Mouse (Mus musculus): Measurements from ENCODE around the gene Tmppe.
"Not testable (repeated sequence)": the region's sequence is repeated elsewhere in the genome, so short reads cannot be mapped to it uniquely, and the experiment has no call there.

Tmppe gene

GRCm38 (mm10) chr9:114400949-114401684 lies at the start of gene Tmppe, which contains the start of gene Glb1:
Tmppe (plus strand) TSS chr9:114401105.
Glb1 (plus strand) TSS chr9:114401076.
- DNase-seq (ENCODE audit: low spot score), result peak; percentile 93

GRCm38 (mm10) chr9:114367783-114368470 lies 33.0 kb upstream of the Tmppe start:
- peak; percentile 73 for DNase-seq (ENCODE audit: low spot score)

DNA sequence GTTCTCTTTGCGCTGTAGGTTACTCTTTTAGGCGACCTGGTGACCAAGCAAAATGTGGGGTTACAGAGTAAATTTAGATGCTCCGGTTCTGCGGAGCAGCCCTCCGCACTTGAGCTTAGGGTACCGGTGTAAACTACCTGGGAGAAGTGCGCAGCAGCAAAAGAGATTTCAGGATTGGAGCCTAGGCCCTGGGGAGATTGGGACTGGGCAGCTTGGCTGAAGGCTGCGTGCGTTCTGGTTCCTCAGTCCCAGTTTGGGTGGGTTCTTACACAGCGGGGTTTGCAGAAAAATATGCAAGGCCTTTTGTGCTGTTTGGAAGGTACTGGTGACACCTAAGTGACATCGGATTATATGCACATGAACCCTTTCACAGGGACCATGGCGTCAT lies 32.4 kb upstream of the Tmppe start:
- peak; percentile 12 for DNase-seq (ENCODE audit: low spot score)

- peak; percentile 52 for DNase-seq (ENCODE audit: low spot score)
Measured at GRCm38 (mm10) chr9:114369389-114369788, 31.5 kb upstream of the Tmppe start.

GRCm38 (mm10) chr9:114371717-114372116 lies 29.2 kb upstream of the Tmppe start:
- peak; percentile 28 for DNase-seq (ENCODE audit: low spot score)

DNA sequence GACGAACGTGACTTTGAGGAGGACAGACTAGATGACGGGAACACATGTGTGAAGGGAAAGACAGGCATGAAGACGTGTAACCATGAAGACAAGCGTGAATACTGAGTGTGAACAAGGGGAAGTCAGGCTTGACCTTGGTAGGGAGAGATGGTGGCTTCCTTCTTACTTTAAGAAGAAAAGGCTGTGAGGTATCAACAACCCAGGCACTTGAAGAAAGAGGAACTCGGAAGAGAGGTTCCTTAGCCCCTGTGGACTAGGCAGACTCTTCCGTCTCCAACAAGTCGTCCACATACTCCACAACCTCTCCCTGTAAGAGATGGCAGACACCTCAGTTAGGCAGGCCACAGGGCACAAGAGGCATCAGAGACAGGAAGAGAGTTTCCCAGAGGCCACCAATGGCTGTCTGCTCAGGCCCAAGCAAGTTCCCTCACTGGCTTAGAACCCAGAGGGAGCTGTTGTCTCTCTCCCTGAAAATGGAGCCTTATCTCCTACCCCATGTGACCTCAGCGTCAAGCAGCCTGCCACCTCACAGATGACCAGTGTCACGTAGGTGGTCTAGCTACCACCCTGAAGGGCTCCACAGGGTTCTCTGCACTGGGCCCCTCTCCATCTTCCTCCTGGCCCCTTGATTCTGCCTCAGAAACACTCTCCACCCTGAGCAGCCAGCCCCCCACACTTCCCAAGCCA lies 25.5 kb upstream of the Tmppe start:
- no peak for DNase-seq (ENCODE audit: low spot score)

- no peak for DNase-seq (ENCODE audit: low spot score)
Measured at GRCm38 (mm10) chr9:114377168-114377567, 23.7 kb upstream of the Tmppe start.

- no peak for DNase-seq (ENCODE audit: low spot score)
Measured at GRCm38 (mm10) chr9:114379871-114380270, 21.0 kb upstream of the Tmppe start.

DNA sequence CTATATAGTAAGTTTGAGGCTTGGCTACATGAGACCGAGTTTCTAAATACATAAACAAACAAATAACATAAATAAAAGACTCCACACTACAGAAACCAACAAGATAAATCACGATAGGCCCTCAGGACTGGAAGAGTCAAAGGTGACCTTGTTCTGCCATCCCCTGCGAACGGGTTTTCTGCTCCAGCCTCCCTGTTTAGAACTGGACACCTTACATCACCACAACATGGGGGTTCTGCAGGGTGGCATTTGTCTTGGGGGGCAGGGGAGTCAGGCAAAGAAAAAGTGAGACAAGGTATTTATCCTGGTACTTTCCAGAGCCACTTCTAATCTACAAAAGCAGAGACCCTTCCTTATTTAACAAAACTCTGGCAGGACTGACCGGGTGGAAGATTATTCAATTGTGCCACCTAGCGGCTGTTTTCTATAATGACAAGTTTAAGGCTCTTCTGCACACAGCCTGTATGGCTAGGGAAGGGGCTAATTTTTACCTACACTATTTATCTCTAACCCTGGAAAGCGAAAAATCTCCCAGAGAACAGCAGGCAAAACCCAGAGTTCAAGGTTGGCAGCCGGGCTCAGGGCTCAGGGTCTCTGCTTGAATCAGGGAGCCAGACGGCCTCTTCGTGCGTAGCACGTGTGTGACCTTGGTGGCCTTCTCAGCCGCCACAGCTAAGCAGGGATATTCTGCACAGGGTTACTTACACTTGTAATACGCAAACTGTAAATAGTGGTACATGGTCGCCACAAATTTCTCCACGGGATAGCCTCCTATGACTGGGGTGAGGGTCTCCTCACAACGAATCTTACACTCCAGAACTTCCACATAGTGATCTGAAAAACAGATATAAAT lies 19.8 kb upstream of the Tmppe start:
- peak; percentile 70 for DNase-seq (ENCODE audit: low spot score)

DNA sequence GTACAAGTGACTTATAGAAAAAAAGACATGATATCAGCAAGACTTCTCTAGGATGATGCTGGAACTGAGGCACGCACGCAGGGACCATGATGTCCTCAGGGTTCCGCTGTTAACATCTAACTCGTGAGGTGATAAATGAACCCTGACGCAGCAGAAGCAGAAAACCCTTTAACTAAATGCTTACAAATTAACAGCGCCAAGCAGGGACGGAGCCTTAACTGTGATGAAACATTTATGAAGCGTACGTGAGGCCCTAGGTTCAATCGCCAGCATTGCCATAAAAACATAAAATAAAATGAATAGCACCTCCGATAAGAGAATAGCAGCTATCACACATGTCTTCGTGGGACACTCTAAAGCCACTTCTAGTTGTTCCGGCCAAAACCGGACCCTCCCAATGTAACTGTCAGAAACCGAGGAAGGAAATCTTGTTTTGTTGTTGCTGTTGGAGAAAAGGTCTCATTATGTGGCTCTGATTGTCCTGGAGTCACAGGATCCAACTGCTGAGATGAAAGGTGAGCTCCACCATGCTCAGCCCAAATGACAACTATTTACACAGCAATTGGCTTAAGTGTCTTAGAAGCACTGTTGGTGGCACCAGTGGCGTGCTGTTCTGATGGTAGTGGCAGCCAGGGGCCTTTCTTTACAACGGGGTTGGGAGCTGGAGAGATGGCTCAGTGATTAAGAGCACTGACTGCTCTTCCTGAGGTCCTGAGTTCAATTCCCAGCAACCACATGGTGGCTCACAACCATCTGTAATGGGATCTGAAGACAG lies 17.8 kb upstream of the Tmppe start:
- no peak for DNase-seq (ENCODE audit: low spot score)

DNA sequence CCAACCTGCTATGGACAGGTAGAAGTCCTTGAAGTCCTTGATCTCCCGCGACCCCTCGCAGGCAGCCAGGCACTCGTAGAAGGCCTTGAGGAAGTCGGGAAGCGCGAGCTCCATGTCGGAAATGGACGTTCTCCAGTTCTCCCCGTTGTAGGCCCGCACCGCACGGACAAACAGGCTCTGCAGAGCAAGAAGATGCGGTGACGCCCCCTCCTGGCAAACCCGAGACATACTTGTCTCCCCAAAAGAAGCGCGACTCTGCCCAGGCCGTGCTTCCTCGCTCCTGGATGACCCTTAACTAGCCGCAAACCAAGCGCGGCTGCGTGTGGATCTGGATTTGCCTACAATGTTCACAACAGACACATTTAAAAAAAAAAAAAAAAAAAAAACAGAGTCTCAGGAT lies 16.2 kb upstream of the Tmppe start:
- DNase-seq (ENCODE audit: low spot score), result no peak

- DNase-seq (ENCODE audit: low spot score), result no peak
Measured at GRCm38 (mm10) chr9:114385160-114385559, 15.7 kb upstream of the Tmppe start.

DNA sequence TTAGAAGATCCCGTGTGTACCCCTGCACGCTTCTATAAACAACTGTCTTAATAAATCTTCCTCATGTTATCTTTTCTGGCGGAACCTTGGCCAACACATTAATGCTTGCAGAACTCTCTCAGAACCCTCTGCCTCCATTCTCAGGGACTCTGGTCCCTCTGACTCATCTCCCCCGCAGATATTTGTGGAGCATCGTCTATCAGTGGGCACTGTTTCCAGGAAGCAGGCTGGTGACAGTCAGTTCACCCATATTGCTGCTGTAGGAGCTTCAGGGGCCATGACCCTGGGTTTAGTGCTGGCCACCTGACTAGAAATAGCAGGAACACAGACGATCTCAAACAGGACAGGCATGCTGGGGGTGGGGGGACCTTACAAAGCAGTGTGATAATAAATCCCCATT lies 13.8 kb upstream of the Tmppe start:
- no peak for DNase-seq (ENCODE audit: low spot score)

DNA sequence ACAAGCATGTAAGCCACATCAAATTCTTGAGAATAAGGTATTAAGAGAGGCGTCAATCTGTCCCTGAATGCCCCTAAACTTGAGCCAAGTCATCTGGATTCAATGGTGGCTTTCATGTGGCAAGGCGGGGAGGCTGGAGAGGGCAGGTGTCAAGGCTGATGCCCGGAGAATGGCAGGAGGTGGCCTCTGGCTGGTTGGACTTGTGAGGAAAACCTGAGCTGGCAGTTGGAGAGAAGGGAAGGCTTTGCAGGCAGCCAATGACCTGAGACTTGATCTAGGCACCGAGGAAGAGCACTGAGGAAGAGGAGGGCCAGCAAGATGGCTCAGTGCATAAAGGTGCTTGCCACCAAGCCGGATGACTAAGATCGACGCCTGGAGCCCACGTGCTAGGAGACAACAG lies 12.6 kb upstream of the Tmppe start:
- DNase-seq (ENCODE audit: low spot score), result no peak

DNA sequence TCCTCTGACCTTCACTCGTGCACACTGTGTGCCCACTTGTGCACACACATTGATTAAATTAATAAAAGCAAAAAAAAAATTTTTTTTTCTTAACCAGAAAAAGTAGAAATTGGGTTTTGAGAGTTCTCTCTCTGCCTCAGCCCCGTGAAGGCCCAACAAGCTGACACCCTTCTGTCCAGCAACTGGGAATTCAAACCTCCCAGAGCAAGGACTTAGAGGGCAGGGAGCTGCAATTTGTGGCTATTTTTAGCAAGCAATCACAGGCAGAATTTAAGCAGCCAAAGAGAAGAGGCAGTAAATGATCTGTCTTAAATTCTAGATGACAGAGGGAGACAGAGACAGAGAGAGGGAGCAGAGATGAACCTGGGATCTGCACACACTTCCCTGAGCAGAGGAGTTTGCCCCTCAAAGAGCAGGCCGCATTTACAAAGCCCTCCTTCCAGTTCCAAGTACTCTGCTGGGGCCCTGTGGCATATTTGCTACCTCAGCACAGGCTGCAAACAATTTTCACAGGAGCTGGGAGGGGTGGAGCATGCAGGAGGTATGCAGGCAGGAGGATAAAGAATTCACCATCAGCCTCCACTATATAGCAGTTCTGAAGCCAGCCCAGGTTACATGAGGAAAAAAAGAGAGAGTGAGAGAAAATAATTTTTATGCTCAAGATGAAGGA lies 12.1 kb upstream of the Tmppe start:
- no peak for DNase-seq (ENCODE audit: low spot score)

GRCm38 (mm10) chr9:114389371-114389904 lies 11.5 kb upstream of the Tmppe start:
- peak; percentile 48 for DNase-seq (ENCODE audit: low spot score)

- peak; percentile 75 for DNase-seq (ENCODE audit: low spot score)
Measured at GRCm38 (mm10) chr9:114389905-114390748, 10.8 kb upstream of the Tmppe start, which contains the start of gene Crtap. Crtap (minus strand) TSS chr9:114390675.

- DNase-seq (ENCODE audit: low spot score), result no peak
Measured at GRCm38 (mm10) chr9:114390749-114391075, 10.2 kb upstream of the Tmppe start.

- DNase-seq (ENCODE audit: low spot score), result not testable (repeated sequence)
Measured at GRCm38 (mm10) chr9:114394136-114394535, 6.8 kb upstream of the Tmppe start.

Measured in embryo, embryonic 10 days (tissue).